Mouse (Mus musculus) B cell, adult 62 days (primary cell): ENCODE results near the gene Arpp19. TPM values are rescaled to one million over a fixed set of nuclear protein-coding genes. Genes with fewer than 3 reads are reported as not detected.

ENCODE experiments used
- total RNA-seq: library from RNA; stranded (reverse); gene quantifications from 4 replicates; pipeline ENCODE4 v1.2.4, GENCODE M21; 2023

Gene Arpp19
- total RNA-seq, result 134 to 164 TPM (median 156 TPM) in 4 replicates

GRCm38 (mm10) chr9:75037451-75038356 is at the start of gene Arpp19:
Gene Arpp19 (plus strand): TSS chr9:75037614.

GRCm38 (mm10) chr9:75070457-75071028 is 33.1 kb downstream of the Arpp19 start, which contains the start of gene Myo5a:
Gene Myo5a (plus strand): TSS chr9:75071015.

Other genes with a start within 250 kb of the Arpp19 start
- gene Onecut1, start 175.7 kb upstream of the Arpp19 start, total RNA-seq, result not detected in 4 replicates
- gene Fam214a, start 84.7 kb upstream of the Arpp19 start, total RNA-seq, result 83.5 to 108 TPM (median 93.5 TPM) in 4 replicates
- gene Myo5a, start 33.4 kb downstream of the Arpp19 start, total RNA-seq, result 160 to 173 TPM (median 167 TPM) in 4 replicates
- 0.43 to 0.73 TPM (median 0.55 TPM) in 4 replicates for gene Myo5c, start 194.4 kb downstream of the Arpp19 start, total RNA-seq